Mouse (Mus musculus) urinary bladder, postnatal 10 days (tissue): ENCODE measurements around the gene Insc.
"Not testable (repeated sequence)": the region's sequence is repeated elsewhere in the genome, so short reads cannot be mapped to it uniquely, and the experiment has no call there.

Experiments used
- DNase-seq: peaks from one replicate; pipeline ENCODE4 v3.0.0; 2022; ENCODE audit warnings: low spot score

Insc gene

DNA sequence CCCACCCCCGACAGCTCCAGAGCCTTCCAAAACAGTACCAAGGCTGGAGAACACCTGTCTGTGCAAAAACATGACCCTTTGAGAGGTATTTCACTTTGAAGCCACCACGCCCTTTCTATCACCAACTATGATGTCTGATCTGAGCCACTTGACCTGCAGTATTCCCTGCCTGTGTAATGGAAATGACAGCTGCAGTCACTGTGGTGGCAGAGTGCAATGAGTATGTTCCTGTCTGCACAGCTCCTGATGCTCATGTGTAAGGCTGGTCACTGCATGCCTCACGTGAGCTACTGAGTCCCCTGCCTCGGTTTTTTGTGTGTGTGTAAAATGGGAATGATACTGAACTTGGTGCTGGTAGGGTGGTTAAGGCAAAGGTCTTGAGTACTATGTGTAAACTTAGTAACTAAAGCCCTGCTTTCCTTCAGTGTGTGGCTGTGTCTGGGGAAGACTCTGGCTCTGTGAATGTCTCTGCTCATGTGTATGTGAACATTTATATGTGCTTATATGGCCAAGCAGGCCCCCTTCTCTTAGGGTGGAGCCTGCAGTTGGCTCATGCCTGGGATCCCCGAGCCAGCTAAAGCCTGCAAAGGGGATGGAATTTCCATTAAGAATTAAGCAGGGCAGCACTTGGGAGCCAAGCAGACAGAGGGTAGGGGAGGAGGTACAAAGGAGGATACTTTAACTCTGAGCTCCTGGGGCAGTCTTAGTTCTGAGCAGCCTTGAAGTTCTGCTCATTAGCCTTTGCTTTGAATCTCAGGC is at the start of gene Insc:
TSS of gene Insc (plus strand) at position 673 of the 759 bp plus-strand sequence.
- DNase-seq: no peak

DNA sequence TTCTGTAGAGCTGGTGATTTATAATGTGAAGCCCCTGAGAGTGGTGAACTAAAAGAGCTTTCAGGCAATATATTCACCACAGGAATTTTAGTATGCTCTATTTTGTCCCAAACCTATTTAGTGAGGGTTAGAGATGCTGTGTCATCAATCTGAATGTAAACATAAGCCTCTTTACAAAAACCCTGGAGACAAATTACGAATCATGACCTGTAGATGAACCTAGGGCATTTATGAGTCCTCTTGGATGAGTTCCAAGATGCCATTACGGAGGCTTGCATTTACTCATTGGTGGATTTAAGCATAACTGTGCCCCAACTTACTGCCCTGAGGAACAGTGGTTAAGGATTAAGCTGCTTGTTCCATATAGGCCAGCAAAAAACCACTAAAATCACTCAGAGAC is 42.6 kb upstream of the Insc start:
- DNase-seq: no peak

DNA sequence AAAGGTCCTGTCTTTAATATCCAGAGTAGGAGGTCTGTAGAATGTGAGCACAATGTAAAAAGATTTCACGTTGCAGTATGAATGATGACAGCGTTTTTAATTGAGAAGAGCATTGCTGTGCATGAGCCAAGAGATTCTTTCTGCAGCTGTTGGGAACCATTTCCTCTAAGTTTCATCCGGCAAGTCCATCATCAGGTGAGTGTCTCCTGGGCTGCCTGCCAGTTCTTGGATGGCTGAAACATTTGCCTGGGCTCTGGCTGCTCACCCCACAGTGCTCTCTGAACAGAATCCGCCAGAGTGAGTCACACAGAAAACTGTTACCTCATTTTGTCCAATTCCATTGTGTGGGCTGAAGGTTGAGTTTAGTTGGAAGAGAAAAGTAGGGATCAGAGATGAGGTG is 36.8 kb upstream of the Insc start:
- no peak for DNase-seq

DNA sequence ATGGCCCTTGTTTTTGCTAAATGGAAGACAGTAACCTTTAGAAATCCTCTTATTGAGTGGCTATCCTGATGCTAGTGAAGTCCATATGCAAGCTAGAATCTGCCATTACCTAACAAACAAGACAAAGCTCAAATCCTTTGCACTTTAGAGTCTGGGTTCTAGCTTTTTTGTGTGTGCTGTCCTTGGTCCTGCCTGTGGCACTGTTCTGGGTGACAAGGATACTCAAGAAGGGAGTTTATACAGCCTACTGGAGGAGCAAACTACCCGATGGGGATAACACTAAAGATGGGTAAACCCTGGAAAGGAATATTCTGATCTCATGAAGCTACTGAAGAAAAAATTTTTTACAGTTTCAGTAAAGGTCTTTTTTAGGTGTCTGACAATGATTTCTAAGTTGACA is 36.1 kb upstream of the Insc start:
- no peak for DNase-seq

DNA sequence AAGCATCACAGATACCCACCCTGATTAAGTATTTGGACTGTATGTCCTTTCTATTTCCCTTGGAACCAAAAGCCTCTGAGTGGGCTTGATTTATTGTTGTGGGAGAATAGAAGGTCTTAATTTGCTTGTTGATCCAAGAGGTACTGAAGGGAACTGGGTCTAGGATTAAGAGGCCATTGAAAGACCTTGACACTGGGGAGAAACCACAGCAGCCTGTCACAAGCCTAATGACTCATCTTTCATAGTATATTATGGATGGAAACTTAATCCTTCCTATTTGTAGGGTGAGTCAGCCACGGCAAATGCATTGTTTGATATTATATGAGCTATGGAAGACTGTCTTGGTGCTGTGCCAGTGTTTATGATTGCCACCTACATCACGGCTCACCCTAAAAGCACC is 33.1 kb upstream of the Insc start:
- no peak for DNase-seq

DNA sequence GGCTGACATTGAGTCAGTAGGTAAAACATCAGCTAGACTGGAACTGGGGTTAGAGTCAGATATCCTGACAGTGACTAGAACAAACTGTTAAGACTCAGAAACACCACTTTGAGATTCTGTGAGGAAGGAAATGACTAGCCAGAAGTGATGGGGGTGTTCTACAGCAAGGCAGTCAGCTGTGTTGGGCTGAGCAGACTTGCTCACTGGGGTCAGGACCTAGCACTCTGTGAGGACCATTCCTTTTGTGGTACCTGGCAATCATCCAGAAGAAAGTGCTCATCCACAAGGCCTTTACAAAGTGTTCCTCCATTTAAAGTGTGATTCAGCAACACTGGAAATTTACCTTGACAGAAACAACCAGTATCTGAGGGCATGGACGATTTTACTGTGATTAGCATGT is 31.0 kb upstream of the Insc start:
- no peak for DNase-seq

DNA sequence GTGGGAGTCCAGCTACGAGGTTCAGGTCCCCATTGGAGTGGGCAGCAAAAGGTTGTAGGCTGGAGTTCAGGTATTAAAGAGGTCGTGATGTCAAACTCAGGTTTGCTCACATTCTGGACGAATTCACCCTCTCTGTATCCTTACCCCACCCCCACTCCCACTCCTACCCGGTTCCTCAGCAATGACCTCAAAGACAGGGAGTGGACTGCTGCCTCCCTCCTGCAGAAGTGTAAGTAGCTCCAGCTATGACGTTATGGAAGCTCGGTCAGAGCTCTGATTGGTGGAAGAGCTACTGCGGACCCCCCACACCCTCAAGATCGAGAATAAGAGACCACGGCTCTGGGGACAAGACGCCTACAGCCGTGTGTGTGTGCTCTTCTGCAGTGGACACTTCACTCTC is 25.2 kb upstream of the Insc start, which contains the start of gene Calcb:
TSS of gene Calcb (plus strand) at position 344 of the 400 bp plus-strand sequence.
- no peak for DNase-seq

DNA sequence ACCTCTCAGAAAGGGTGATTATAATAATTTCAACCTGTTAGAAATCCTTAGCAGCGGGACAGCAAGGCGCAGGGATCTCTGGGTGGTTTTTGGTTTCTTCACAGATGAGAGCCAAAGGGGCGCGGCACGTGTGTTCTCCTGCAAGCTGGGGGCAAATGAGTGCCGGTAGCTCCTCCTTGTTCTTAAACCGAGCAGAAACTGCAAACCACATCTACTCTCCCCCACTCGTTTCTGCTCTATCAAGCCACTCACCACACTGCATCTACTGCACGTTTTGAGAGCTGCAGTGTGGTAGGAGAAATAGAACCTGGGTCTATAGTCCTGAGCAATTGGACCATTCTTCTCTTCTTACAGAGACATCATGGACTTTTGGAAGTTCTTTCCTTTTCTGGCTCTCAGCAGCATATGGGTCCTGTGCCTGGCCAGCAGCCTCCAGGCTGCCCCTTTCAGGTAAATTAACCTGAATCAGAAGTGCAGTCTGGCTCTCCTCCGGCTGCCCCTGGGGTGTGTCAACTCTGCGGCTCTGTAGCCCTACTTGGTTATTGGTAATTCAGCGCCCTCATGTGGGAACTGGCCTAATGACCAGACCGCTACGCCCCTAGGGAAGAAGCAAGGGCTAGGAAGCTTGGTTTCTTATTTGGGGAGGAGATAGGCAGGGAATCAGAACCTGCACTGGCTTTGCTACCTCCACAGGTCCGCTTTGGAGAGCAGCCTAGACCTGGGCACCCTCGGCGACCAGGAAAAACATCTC is 23.9 kb upstream of the Insc start:
- no peak for DNase-seq

DNA sequence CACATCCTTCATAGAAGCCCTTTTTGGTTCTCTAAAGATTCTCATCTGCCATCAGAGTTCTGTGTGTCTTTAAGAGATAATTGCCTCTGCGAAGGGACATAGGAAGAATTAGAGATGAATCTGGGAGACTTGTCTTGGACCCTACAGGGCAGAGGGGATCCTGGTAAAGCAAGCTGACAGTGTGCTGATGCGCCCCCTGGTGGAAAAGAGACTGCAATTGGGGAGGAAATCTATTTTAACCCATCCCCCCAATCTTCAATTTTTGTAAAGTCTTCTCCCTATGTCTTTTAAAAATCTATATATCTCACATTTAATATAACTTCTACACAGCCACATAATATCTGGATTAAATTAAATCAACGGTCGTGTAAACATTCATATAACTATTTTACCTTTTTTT is 13.8 kb upstream of the Insc start:
- DNase-seq: not testable (repeated sequence)

DNA sequence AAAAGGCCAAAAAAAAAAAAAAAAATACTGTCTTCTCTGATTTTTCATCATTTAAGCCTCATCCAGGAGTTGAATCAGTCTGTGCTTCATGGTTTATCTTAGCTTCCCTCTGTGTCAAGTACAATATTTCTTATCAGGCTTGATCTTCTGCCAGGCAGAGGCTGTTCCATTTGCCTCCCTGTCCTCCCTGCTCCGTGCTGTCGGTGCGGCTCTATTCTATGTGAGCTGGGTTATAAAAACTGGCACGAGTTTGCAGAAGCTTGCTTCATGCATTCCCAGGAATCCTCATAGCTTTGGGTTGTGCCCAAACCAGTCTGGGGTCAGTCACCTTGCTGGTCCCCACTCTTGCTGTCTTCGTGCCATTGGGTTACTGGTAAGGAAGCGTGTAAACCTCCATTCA is 12.3 kb upstream of the Insc start:
- DNase-seq: no peak

DNA sequence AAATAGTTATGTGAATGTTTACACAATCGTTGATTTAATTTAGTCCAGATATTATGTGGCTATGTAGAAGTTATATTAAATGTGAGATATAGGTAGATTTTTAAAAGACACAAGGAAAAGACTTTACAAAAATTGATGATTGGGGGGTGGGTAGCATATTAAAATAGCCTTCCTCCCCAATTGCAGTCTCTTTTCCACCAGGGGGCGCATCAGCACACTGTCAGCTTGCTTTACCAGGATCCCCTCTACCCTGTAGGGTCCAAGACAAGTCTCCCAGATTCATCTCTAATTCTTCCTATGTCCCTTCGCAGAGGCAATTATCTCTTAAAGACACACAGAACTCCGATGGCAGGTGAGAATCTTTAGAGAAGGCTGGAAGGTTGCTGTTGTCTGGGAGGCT is 11.8 kb upstream of the Insc start:
- DNase-seq: not testable (repeated sequence)

DNA sequence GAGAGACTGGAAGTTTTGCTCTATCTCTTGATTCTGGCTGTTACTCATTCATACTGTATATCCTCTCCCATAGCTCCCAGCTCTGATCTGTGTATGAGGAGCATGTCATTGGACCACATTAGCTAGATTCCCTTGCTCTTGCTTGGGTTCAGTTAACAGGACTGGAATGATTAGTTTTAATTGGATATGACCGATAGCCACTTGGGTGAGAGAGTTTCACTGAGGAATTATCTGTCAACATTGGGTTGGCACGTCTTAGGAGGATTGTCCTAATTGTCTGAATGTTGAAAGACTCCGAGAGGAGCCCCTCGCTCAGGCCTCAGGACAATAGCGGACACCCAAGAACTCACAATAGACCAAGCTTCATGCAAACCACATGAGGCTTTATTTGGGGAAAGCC is 7.2 kb upstream of the Insc start:
- no peak for DNase-seq

DNA sequence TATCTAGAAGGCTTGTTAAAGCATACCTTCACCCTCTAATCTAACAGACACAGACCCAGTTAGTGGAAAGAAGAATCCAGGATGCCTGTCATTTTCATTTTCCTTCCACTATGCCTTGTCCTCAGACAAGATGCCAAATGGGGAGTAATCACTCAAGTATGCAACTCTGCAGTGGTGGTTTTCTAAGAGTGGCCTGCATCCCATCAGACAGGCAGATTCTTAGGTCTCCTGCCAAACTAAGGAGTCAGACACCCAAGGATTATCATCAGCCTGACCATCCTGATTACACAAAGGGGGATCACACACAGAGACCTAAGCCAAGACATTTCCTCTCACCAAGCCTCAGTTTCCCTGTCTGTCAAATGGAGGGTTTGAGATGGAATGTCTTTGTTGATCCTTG is 5.3 kb upstream of the Insc start:
- DNase-seq: no peak

DNA sequence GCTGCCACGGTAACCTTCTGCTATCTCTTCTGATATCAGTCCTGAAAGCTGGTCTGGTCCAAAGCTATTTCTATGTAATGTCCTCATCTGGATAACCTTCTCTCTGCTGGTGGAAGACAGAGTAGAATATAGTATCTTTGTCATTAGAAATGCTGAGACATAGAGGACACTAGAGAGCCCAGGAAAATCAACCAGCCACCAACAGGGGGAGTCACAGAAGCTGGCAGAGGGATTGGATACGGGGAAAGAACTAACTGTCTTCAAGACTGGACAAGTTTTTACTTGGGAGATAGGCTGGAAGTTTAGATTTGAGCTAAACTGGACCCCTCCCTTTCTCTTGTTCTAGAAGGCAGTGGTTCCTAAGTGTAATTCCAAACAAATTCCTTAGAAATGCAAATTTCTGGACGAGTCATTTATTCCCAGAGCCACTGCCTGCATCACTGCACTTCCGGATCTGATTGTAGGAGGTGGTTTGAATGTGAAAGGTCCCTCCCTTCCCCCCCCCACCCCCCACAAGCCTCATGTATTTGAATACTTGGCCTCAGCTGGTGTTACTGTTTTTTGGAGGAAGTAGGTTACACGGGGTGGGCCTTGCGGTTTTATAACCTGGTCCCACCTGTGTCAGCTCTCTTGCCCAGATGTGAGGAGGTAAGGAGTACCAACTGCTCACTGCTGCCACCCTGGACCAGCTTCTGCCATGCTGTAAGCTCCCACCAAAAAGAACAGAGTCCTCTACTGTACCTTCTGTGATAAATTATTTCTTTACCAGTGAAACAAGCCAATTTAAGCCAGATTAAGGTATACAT is 2.9 kb upstream of the Insc start:
- DNase-seq: no peak

DNA sequence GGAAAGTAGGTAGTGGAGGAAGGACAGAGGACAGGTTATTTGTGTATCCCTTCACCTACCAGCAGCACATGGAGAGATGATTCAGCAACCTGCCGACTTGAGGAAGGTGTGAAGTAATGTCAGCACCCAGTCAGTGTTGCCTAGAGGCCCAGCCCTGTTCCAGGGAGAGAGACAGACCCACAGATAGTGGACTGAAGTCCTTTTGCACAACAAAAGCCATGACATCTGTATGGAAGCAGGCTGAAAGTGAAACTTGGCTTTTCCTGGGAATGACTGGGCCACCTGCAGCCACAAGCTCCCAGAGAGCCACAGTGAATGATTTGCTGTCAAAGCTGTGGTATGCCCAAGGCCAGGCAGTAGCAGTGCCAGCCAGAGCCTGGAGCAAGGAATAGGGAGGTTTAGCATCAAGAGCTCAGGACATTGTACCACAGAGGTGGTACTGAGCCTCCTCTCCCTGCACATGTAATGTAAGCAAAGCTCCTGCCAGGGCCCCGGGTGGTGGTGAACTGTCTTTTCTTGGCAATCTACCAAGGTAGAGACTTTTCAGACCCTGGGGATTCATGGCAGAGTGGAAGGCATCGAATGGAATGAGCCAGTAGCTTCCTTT is 1.2 kb downstream of the Insc start:
- no peak for DNase-seq

DNA sequence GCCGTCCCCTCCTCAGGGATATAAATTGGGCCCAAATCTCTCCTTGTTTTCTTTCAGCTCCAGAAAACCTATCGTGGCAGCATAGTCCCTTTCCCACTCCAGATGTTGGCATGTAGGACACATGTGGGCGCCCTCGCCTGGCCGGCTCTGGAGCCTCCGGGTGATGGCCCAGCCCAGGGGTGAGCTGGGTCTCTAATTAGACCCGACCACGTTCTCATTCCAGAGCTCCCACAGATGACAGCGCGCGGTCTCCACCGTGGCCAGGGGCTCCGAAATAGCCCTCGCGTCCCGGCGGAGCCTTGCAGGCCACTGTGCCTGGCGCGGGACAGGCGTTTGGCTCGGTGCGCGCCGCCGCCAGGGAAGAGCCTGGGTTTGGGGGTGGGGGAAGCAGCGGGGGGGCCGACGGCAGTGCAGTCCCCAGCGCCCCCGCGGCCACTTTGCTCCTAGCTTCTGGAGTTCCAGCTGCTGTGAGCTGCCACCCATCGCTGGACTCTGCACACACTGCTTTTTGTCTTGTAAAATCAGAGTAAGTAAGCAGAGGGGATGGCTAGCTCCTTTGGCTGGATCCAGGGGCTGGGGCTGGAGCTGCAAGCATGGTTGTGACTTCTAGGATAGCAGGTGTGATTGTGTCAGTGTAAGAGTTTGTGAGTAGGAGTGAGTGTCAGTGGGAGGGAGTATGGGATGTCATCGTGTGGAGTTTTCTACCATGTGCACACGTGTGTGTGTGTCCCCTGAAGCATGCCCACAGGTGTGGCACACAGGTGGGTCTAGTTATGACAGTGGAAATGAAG is 2.2 kb downstream of the Insc start:
- DNase-seq: no peak

DNA sequence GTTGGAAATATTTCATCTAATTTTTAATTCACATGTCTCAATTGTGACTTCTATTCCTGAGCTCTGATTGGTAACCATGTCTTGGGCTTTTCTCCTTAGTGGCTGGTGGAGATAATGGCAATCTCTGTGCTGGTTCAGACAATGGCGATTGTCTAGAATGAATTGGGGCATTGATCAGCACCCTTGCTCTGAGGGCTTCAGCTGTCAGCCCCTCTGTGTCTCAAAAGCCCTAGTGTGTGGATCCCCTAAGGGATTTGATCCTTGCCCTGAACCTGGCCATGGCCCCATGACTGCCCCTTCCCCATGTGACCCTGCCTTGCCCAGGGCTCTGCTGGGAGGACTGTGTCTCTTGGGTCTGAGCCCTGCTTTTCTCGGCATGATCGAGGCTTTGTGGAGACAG is 4.1 kb downstream of the Insc start:
- no peak for DNase-seq

DNA sequence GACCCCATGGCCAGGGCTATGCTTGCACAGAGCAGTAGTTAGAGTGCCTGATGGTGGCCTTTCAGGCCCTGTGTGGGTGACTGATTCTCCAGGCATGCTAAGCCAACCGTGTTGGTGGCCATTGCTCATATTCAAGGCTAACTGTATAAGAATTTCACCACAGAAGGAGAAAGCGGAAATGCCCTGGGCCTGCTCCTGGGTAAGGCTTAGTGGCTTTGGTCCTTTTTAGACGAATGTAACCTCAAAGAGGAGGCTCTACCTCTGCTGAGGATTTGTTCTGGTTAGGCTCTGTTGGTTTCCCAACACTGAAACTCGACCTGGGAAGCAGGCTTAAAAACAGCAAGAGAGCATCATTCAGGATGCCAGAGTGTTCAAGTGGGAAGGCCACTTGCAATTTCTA is 4.7 kb downstream of the Insc start:
- no peak for DNase-seq

DNA sequence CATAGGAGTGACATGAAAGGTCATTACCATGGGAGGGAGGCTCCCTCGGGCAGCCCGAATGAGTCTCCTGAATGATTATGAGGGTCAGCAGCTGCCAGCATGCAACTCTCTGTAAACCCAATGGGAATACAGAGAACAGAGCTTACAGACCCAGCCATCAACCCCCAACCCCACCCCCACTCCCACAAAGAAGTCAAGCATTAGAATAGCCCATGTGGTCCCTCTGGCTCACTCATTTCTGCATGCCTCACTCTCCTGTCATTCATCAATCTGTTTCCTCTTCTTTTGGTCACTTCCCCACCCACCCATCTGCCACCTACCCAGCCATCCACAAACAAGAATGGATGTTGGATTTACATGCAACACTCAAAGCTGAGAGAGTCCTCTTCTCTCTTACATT is 10.0 kb downstream of the Insc start:
- DNase-seq: no peak

DNA sequence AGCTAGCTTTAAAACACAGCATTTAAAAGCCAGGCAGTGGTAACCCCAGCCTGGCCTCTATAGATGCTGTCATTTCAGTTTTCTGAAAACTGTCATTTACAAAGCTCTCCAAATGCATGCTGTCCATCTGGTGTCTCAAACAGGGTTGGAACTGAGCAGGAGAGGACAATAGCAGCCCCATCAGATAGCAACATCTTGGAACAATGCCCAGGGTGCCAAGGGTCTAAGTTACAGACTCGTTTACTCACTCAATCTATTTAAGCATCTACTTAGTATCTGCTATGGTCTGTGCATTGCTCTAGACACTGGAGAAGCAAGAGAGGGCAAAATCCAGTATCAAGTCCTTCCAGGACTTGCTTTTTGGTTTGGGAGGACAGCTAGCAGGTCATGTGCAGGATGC is 10.7 kb downstream of the Insc start:
- no peak for DNase-seq

DNA sequence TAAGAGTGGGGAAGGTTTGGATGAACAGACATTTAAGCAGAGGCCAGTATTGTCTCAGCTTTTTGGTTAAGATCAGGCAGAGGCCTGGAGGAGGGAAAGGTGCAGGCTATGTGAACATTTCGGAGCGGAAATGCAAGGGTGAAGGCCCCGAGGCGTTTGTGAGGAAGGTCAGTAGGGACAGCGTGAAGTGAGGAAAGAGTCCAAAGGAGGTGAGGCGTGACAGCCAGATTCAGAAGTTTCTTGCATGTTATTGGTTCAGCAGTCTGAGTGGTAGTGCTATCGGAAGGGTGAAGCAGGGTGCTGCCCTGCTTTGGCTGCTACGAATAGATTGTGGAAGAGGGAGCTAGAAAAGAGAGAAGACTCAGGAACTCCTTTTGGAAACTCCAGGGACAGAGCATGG is 11.1 kb downstream of the Insc start:
- DNase-seq: no peak

DNA sequence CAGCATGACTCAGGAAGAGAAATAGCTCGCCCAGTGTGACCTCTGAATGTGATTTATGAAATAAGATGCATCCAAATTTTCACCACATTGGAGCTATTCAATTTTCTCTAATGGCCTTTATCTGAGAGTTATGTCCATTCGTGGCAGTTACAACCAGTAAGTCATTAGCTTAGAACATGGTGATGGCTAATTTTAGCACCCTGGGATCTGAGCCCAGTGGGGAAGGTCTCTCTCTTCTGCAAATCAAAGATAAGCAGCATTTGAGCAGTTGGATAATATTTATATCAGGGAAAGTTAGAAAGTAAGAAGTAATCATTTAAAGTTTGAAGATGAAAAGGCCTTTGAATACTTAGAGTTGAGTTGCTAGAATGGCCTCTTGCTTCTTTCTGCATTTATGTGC is 19.2 kb downstream of the Insc start:
- DNase-seq: no peak
